Mouse (Mus musculus) left cerebral cortex, adult 9 months (tissue): ENCODE measurements at regions not wholly inside any gene's neighbourhood (a gene's known extent, or its start where the extent isn't known, plus 50 kb on each side); places are given as distances from the start of the nearest gene placed in this dataset.
"Not testable (repeated sequence)": the region's sequence is repeated elsewhere in the genome, so short reads cannot be mapped to it uniquely, and the experiment has no call there.

ENCODE experiments used
- DNase-seq, 2 experiments: peaks; one replicate each; pipeline ENCODE4 v3.0.0; 2022; ENCODE audit warnings: low spot score in 2 of 2

DNA sequence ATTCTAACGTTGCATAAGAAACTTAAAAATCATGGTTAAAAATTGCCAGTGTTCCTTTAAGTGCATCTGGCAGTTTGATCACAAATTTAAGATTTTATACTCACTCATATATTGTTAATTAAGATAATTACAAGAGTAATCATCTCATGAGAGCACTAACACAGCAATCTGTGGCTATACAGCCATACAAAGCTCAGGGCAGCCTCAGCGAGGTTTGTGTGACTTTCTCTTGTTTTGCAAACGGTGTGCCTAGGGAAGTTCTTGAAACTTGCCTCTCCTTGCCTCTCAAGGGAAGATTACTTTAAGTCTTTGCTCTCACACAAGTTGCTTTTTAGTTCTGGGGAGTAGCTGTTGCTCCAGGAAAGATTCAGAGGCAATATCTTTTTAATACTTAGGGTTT lies 58.1 kb upstream of the Slc1a4 start:
- DNase-seq = no peak

GRCm38 (mm10) chr11:20393302-20393701 lies 60.8 kb upstream of the Slc1a4 start:
- not testable (repeated sequence) for DNase-seq

DNA sequence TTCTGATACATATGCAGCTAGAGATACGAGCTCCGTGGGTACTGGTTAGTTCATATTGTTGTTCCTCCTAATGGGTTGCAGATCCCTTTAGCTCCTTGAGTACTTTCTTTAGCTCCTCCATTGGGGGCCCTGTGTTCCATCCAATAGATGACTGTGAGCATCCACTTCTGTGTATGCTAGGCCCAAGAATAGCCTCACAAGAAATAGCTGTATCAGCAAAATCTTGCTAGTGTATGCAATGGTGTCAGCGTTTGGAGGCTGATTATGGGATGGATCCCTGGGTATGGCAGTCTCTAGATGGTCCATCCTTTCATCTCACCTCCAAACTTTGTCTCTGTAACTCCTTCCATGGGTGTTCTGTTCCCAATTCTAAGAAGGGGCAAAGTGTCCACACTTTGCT lies 61.3 kb upstream of the Slc1a4 start:
- DNase-seq = not testable (repeated sequence)

DNA sequence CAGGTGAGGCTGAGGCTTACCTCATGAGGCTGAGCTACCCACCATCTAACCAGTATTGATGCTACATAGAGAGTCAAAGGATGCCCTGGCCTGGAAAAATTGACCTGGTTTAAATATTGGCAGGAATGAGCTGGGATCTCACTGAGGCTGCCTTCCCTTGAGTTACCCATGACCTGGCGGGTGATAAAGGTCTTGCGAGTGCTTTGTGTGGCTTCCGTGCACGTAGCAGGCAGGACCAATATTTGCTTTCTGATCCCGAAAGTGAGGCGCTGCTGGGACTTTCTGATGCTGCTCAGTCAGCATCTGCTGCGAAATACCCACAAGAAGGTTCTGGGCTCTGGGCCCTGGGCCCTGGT lies 63.3 kb upstream of the Slc1a4 start:
- no peak for DNase-seq

GRCm38 (mm10) chr11:20396204-20396848 lies 63.8 kb upstream of the Slc1a4 start:
- peak; percentile 8 to 35 for DNase-seq

- DNase-seq = no peak
These were observed 64.4 kb upstream of the Slc1a4 start for GRCm38 (mm10) chr11:20396884-20397283.

GRCm38 (mm10) chr11:20400302-20401234 lies 68.1 kb upstream of the Slc1a4 start:
- peak; percentile 26 to 80 for DNase-seq

DNA sequence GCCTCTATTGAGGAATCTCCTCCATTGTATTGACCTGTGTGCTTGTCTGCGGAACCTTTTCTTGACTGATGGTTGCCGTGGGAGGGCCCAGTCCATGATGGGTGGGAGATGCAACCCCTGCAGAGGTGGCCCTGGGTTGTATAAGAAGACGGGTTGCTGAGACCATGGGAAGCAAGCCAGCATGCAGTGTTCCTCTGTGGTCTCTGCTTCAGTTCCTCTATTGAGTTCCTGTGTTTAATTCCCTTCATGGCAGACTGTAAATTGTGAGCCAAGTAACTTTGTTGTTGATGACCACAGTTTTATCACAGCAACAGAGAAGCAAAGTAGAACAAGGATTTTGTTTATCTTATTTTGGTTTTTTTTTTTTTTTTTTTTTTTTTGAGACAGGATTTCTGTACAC lies 70.9 kb upstream of the Slc1a4 start:
- no peak for DNase-seq

- no peak for DNase-seq
These were observed 72.0 kb upstream of the Slc1a4 start for GRCm38 (mm10) chr11:20404476-20404875.

GRCm38 (mm10) chr11:20418141-20418540 lies 85.6 kb upstream of the Slc1a4 start:
- no peak for DNase-seq

GRCm38 (mm10) chr11:20420876-20421275 lies 88.4 kb upstream of the Slc1a4 start:
- no peak for DNase-seq

- no peak for DNase-seq
These were observed 103.5 kb upstream of the Slc1a4 start for GRCm38 (mm10) chr11:20436057-20436456.

DNA sequence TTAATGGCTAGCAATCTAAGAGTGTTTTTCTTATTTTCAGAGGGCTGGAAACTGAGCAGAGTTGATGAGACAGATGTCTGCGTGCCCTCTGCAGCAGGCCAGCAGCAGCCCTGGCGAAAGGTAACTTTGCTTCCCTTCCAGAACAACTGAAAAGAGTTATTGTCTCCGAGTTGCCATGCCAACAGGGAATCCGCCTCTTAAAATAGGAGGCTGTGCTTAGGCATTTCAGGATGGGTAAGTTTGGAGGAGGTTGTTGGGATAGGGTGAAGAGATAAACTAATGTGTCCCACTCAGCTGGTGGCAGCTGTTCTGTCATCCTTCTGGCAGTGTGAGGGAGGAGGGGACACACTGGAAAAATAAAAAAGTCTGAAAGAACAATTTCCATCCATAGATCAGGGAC lies 100.6 kb upstream of the Sertad2 start:
- no peak for DNase-seq

- DNase-seq = no peak
These were observed 97.8 kb upstream of the Sertad2 start for GRCm38 (mm10) chr11:20445061-20445902.

- DNase-seq = peak in 1 of 2 experiments; percentile 62
These were observed 97.2 kb upstream of the Sertad2 start for GRCm38 (mm10) chr11:20445903-20446264.

DNA sequence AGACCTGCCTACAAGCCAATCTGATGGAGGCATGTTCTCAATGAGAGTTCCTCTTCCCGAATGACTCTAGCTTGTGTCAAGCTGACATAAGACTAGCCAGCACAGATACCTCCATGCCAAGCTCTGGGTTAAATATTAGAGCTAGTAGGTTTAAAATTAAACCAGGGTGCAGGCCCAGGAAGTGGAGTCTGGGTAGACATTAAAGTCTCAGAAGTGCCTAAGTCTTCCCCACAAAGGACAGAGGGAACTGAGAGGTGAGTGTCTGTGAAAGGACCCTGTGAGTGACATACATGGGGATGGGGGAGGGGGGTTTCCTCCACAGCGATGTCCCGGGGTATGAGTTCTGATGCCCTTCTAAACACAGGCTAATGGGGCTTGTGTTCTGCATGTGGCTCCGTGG lies 90.2 kb upstream of the Sertad2 start:
- DNase-seq = no peak

DNA sequence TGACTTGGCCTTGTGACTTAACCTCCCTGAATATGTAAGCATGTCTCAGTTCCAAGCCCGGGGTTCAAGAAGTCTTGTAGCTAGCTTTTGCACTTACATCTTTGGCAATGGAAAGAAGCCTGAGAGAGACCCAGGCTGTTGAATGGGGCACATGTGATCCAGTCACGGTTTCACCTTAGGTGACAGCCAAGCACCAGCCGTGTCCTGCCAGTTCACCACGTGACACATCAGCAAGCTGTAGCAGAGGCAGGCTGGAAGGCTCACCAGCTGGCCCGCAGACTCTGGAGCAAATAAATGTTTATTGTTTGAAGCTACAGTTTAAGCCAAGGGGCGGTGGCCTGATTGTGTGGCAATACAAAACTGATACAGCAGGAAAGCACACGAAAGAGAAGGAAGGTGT lies 89.3 kb upstream of the Sertad2 start:
- DNase-seq = no peak

GRCm38 (mm10) chr11:20455085-20455864 lies 87.8 kb upstream of the Sertad2 start:
- DNase-seq = peak in 1 of 2 experiments; percentile 83

GRCm38 (mm10) chr11:20455865-20456648 lies 87.0 kb upstream of the Sertad2 start:
- DNase-seq = no peak

- DNase-seq = no peak
These were observed 83.9 kb upstream of the Sertad2 start for GRCm38 (mm10) chr11:20459140-20459539.

- DNase-seq = peak in 1 of 2 experiments; percentile 34
These were observed 82.5 kb upstream of the Sertad2 start for GRCm38 (mm10) chr11:20460501-20460921.
